Mouse (Mus musculus) C2C12 (cell line): ENCODE measurements around the gene Tnfrsf1b.

Experiments used
- CTCF ChIP-seq: IDR thresholded peaks from one replicate; pipeline ENCODE4 v1.5.1; 2011; ENCODE audit not compliant: control insufficient read depth, insufficient read depth, insufficient read length
- MAX ChIP-seq: IDR thresholded peaks from one replicate; pipeline ENCODE4 v1.6.1; 2011; ENCODE audit warnings: mild to moderate bottlenecking, control low read depth
- USF1 ChIP-seq: IDR thresholded peaks from one replicate; pipeline ENCODE4 v1.6.1; 2011; ENCODE audit warnings: low read depth, mild to moderate bottlenecking, control low read depth, moderate library complexity

DNA sequence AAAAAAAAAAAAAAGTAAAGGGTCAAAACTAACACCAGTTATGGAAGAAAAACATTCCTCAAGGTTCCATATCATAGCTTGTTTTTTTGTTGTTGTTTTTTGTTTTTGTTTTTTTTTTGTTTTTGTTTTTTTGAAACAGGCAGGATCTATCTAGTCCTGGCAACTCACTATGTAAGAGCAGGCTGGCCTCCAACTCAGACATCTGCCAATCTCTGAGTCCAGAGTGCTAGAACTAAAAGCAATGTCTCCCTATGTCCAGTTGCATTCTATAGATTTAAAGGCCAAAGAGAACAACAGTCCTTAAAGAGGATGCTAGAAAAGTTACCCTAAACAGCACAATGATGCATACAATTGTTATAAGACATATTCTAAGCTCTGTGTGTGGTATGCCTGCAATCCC, 58.1 kb downstream of the Tnfrsf1b start:
- TF ChIP-seq CTCF (no peak), USF1 (no peak), MAX (no peak)
